Mouse (Mus musculus) cortical plate, adult 2 months (tissue): ENCODE results near the gene Ppp1r7.

Source experiments
- CTCF ChIP-seq: fragments of 200-500 bp; IDR thresholded peaks from 2 replicates; pipeline ENCODE4 v1.5.1; 2011; ENCODE audit warnings: mild to moderate bottlenecking, control low read depth, low read length; ENCODE audit not compliant: insufficient read depth; ENCODE audit errors: extremely low read depth
- POLR2A ChIP-seq: fragments of 200-500 bp; IDR thresholded peaks from 2 replicates; pipeline ENCODE4 v1.6.1; 2011; ENCODE audit warnings: mild to moderate bottlenecking, low read length, control low read depth; ENCODE audit not compliant: insufficient read depth; ENCODE audit errors: extremely low read depth

DNA sequence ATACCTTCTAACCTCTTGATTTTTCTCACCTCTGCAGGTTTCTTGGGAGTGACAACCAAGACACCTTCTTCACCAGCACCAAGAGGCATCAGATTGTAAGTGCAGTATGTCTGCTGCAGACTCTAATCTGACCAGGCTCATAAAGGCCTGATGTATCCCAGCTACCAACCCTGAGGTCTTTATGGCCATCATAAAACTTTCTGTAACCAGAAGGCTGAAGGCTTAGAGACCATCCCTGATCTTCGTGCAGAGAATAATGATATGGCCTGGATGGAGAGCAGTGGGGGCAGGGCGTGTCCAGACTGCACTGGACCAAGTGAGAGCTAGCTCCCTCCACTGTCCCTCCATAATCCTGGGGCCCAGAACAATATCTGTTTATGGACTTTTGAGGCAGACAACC, 44.5 kb downstream of the Ppp1r7 start:
- TF ChIP-seq CTCF (no peak), POLR2A (no peak)
